Mouse (Mus musculus): ENCODE results near the gene Cabp4.

GRCm38 (mm10) chr19:4131768-4132167 lies 12.1 kb downstream of the Cabp4 start:
- 0 out of 2 replicates have a peak, but pooled peaks have one; percentile 14 for TF ChIP-seq CTCF (IDR thresholded peaks at IDR 0.05; ENCODE audit: borderline replicate concordance, control insufficient read depth, extremely low read depth, insufficient read depth, low read length, poor library complexity)
- no peak for TF ChIP-seq POLR2A (IDR thresholded peaks at IDR 0.05; ENCODE audit: control insufficient read depth, extremely low read depth, insufficient read depth, low read length, poor library complexity)
